Mouse (Mus musculus): ENCODE results near the gene Cux1.

DNA sequence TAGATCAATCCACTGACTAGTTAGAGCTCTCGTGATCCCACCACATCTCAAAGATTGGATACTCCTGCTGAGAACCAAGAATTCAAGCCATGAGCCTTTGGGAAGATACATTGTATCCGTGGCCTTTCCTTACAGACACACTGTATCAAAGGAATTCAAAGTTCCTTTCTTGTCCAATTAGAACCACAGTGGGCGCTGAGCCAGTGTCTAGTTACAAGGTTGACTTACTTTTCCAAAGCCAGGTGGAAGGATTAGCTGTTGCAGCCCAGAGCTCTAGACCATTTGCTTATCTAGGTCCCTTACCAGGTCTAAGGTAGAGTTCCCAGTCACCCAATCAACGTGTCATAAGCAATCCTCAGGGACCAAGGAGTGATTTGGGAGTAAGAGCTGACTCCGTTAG, 33.2 kb upstream of the Cux1 start:
- TF ChIP-seq CTCF (IDR thresholded peaks at IDR 0.05; ENCODE audit: extremely low read depth, insufficient read depth, insufficient read length, insufficient replicate concordance) (no peak), POLR2A (IDR thresholded peaks at IDR 0.05; ENCODE audit: low read depth, low read length) (no peak)
